Mouse (Mus musculus) cerebellum, adult 18-20 months (tissue): ENCODE results near the gene Rapgef3.

ENCODE experiments used
- DNase-seq, 2 experiments: peaks; one replicate each; pipeline ENCODE4 v3.0.0; 2021

Gene Rapgef3

DNA sequence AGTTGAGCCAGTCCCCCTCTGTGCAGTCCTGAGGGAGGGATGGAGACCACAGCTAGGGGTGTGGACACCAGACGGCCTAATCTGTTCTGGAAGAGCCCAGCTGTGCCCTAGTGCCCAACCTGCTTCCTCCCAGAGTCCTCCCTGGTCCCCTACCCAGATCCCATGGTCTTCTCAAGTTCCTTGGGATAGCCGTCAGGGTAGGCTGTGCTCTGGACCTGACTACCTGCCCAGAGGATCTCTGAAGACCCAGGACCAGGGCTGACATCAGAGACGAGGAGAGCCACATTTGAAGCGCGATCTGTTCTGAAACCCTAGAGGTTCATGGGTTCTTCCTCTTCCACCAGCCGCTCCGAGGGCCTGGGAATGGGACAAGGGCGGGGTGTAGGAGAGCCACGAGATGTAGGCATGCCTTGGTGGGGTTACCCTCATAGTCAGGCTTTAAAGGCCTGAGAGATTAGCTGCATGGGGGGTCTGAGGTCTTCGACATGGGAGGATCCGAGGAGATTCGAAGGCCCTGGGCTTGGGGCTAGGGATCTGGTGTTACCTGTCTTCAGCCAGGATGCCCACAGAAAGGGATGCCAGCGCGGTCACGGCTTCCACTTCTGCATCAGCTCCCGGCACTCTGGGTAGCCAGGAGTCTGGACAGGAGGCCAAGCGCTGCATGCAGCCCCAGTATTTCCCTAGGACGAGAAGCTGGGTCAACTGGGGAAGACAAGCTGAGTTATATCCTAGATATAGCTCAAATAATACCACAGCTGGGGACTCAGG lies 25.8 kb upstream of the Rapgef3 start:
- DNase-seq, result no peak

DNA sequence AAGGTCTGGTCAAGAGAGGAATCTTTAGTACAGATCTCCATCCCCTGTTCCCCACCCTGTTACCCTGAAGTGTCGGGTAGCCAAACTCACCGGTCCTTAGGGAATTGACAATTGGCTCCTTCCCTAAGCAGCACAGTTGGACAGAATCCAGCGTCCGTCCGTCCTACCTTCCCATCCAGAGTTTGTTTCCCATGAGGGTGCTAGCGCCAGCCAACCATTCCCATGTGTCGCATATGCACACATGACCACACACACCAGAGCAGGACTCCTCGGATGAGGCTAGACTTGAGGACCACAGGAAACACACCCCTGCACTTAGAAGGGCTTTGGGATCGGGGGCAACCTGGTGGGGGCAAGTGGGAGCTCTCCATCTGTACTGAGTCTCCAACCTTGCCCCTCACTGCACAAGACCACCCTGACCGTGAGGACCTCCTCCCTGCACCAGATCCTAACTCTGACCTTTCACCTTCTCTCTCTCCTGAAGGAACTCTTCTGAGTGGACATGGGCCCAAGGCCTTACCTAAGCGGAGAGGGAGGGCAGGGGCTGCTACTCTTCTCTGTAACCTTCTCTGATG lies 23.4 kb upstream of the Rapgef3 start:
- DNase-seq, result no peak

- DNase-seq, result peak; percentile 72 to 78
Measured at GRCm38 (mm10) chr15:97789761-97790505, 22.2 kb upstream of the Rapgef3 start.

DNA sequence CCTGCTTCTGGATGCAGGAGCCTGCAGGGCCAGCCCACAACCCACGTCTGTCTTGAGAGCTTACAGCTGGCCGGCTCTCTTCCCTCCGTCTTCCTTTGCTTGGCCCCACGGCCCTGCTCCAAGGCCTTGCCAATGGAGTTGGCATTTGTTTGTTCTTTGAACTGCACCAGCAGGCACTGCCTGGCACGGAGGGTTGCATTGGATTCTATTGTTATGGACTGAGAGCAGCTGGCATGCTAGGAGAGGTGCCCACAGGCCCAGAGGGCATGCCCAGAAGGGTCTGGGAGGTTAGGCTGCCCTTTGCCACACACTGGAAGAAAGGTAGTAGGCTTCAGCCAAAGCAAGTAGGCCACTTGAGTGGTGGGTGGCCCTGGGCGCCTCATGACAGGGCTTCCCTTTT lies 21.0 kb upstream of the Rapgef3 start:
- peak; percentile 71 to 82 for DNase-seq

DNA sequence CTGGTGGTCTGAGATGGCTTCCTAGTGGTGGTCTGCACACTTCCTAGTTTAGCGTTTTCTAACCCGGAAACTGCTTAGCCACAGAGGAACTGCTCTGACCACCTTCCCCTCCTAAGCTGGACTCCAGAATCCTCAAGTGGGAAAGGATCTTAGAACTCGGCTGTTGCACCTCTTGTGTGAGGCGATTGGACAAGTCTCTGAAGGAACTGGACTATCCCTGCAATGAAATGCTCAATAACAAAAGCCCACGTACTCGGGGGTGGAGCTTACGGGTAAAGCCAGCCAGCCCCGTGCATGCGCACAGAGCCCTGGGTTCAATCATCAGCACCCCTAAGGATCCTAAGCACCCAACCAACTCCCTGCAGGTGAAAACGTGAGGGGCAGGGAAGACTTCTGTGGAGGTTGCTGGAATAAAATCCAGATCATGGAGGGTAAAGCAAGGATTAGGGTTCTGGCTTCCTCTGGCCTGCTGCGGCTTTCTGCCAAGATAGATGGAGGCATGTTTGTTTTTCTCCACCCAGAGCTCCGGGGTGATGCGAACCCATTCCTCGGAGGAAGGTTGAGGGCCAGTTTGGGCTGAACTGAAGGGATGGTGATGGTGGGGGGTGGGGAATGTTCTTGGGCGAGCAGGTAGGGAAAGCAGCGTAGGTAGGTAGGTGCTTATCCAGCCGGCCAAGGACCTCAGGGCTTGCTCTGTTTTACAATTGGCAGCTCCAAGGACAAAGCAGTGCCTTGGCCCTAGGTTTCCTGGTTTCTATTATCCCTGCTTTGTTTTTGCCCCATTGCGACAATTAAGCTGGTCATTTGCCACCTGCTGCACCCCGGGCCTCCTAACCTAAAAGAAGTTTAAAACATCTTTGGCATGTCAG lies 20.3 kb upstream of the Rapgef3 start:
- DNase-seq, result no peak

DNA sequence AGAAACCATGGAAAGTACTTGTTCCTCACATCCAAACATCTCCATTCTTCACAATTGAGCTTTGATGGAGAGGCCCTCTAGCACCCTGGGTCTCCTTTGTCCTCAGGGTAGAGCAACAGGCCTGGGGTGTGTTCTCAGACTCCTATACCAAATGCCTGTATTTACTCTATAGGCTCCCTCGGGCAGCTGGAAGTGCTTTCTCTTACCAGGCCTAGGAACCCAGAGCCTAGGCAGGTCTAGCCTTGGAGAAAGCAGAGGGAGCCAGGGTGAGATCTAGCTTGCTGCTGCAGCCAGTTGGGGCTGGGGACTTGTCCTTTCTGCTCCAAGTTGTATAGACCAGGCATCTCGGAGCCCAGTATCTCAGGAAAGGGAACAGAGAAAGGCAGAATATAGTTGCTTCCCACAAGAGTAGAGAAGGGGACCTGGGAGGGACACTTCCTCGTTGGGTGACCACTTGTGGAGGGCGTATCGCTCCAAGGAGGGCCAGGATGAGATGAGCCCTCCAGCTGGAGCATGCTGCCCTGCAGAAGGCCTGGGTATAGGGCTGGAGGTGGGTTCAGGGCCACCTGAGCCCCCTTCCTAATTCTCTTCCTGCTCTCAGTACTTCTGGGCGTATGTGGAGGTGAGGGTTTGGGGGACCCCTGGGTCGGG lies 19.5 kb upstream of the Rapgef3 start:
- no peak for DNase-seq

- no peak for DNase-seq
Measured at GRCm38 (mm10) chr15:97786412-97787112, 18.8 kb upstream of the Rapgef3 start.

GRCm38 (mm10) chr15:97785731-97786411 lies 18.1 kb upstream of the Rapgef3 start:
- peak; percentile 45 to 62 for DNase-seq

GRCm38 (mm10) chr15:97784561-97785161 lies 16.9 kb upstream of the Rapgef3 start:
- peak in 1 of 2 experiments; percentile 58 for DNase-seq

- DNase-seq, result peak; percentile 90 to 95
Measured at GRCm38 (mm10) chr15:97784092-97784559, 16.4 kb upstream of the Rapgef3 start.

- DNase-seq, result peak in 1 of 2 experiments; percentile 47
Measured at GRCm38 (mm10) chr15:97782749-97783105, 15.0 kb upstream of the Rapgef3 start.

DNA sequence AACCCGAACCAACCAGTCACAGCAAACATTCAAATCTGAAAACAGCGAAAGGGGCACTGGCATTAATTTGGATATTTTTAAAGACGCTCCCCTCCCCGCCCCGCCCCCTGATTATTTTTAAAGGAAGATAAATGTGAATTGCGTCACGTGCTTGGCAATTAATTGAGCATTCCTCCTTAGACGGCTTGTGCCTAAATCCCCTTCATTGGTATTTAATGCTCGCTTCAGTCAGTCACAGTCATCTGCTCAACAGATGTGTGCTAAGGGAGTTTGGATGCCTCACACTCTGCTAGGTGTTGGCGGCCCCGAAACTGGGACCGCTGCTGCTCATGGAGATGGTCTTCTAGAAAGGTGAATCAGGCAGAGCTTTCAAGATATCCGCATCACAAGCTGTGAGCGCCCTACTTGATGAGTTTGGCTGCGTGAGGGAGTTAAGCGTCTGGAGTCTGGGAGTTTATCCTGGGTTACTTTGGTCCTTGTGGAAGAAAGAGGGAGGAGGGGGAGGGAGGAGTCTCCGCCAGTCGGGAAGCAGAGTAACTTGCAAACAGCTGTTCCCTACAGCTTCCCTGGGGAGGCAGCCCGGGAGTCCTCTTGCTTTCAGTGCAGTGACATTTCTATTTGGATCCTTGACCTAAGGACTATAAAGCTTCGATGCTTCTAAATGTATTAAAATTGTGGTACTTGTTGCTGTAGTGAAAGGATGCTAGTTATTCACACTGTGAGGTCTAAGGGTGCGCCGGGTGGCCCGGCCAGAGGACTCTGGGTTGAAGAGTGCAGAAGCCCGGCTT lies 14.4 kb upstream of the Rapgef3 start:
- DNase-seq, result no peak

GRCm38 (mm10) chr15:97780611-97781031 lies 12.8 kb upstream of the Rapgef3 start:
- DNase-seq, result no peak

DNA sequence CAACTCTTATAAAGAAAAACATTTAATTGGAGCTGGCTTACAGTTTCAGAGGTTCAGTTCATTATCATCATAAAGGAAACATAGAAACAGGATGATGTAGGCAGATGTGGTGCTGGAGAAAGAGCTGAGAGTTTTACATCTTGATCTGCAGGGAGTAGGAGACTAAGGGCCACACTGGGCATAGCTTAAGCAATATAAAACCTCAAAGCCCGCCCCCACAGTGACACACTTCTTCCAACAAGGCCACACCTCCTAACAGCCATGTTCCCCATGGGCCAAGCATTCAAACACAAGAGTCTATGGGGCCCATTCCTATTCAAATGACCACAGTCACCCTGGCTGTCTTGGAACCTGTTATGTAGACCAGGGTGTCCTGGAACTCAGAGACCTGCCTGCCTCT lies 11.8 kb upstream of the Rapgef3 start:
- DNase-seq, result no peak

DNA sequence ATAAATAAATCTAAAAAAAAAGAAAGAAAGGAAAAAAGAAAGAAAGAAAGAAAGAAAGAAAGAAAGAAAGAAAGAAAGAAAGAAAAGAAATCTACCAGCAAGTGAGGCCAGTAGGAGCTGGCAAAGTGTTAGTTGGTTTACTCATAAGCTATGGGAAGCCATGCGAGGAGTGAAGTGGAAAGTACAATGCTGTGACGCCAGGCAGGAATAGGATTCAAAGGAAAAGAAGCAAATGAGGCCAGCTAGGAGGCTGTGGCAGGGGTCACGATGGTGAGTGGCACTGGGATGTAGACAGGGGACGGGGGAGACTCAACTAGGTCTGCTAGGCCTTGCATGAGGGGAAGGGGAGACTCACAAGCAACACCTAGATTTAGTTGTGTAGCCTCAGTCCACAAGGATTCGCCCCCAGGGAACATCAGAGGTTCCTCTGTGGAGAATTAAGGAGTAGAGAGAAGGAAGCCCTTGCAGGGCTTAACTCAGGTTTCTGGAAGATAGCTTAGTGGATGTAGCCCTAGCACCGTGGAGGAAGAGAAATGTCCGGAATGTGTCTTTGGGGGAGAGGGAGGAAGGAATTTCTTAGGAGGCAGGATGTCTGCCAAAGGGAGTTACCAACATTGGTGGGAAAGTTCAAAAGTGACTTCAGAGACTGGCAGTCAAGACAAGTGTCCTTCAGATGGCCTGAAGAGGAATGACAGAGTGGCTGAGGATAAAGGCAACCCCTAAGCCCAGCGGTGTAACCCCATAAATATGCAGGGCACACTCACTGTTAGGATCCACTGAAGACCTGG lies 10.7 kb upstream of the Rapgef3 start, which contains the start of gene Slc48a1:
Gene Slc48a1 (plus strand): TSS at position 210 of the 788 bp plus-strand sequence.
- DNase-seq, result no peak

DNA sequence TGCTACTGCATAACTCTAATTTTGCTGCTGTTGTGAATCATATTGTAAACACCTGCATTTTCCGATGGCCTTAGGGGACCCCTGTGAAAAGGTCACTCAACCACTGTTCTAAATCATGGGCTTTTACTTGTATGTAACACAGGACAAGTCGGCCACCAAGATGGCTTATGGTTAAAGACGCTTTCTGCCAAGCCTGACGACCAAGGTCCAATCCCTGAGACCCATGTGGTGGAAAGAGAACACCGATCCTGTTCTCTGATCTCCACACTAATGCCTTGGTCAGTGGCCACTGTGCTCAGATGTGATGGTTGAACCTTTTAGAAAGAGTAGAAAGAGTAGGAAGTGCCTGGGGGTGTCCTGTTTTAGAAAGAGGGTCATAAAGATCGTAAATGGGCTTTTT lies 9.1 kb upstream of the Rapgef3 start:
- no peak for DNase-seq

DNA sequence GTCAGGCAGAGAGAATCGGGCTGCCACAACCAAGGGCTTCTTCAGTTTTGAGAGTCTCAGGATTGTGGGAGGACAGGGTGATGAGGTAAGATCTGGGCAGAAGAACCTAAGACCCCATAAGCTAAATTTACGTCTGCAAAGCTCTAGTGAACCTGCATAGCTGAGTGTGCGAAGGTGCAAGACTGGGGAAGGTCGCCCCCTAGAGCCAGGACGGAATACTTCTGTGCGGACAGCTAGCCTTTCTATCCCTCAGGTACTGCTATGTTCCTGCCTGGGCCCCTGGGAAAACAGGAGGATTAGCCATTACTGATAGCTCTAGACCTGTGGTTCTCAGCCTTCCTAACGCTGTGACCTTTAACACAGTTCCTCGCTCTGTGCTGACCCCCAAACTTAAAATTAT lies 8.7 kb upstream of the Rapgef3 start:
- peak; percentile 77 to 79 for DNase-seq

DNA sequence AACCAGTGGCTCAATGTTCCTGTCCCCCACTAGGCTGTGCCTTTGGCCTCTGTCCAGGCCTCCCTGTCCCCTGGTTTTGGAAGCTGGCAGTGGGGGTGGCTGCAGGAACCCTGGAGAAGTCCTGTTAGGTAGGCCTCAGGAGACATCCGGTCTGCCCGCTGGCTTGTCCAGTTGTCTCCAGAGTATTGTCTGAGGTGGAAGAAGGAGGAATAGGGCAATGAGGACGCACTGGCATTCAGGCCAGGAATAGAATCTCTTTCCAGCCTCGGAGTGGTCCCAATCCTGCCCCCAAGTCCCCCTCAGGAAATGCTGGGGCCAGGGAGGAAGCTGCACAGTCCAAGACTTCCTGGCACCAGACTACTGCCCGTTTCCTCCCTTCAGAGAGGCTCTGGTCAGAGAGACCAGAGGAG lies 6.2 kb upstream of the Rapgef3 start:
- no peak for DNase-seq

DNA sequence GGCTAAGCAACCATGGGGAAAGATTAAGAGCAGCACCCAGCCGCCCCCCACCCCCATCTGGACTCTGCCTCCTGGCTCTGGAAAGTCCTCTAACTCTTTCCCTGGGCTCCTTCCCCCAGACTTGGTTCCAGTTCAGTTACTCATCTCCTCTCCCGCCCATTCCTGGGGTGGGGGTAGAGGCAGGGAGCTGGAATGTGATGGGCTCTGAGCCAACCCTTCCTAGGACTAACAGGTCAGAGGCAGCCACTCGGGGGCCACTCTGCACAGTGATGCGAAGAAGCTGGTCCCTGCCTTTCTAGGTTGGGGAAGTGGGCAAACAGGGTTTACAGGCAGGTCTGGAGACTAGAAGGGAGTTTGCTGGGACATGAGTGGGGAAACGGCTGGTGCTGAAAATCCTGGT lies 5.3 kb upstream of the Rapgef3 start:
- no peak for DNase-seq
